Comparison of ENCODE assay signal across 8 mouse cellular contexts in the genomic region with DNA sequence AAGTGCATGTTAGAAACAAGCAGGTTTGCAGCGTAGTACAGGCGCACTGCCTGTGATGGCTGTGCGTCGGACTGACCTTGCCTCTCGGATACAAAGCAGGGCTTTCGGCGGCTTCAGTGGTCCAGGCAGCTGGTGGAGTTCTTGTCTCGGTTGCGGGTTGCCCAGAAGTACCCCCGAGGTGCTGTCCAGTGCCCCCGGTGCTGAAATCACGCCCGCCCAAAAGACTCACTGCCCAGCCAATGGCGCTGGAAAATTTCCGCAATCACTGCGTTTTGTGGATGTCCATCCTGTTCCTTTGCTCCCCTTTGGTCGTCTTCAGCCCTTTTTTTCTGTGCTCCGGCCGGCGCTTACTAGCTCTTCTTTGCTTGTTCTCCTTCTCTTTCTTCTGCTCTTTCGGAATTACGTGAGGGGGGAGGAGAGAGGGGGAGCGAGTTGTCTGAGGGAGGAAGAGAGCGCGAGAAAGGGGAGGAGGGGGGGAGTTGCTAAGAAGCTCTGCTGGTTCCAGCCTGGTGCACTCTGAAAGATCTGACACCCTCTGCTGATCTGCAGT. TPM values are rescaled to one million over a fixed set of nuclear protein-coding genes. Genes with fewer than 3 reads are reported as not detected.
DNase-seq lines count a peak whose midpoint lies in the region; ATAC-seq and TF ChIP-seq lines count a peak whose summit lies in the region.

TSS of gene Slitrk1 (minus strand) at position 445 of the 550 bp plus-strand sequence.

- WGBS in forebrain, postnatal 0 days, result under 1% methylated on average over 25 of the region's 25 CpGs
- 0% methylated on average over 25 of the region's 25 CpGs for WGBS in intestine, embryonic 16.5 days
- 1% methylated on average over 25 of the region's 25 CpGs for WGBS in midbrain, postnatal 0 days

- no peaks in the 10 kb centered on the region for H3K36me3 ChIP-seq in forebrain, postnatal 0 days (ENCODE audit: insufficient read depth)
- no peaks in the 10 kb centered on the region for H3K36me3 ChIP-seq in intestine, embryonic 16.5 days (ENCODE audit: control insufficient read depth, insufficient read depth, low read length)
- no peaks in the 10 kb centered on the region for H3K36me3 ChIP-seq in midbrain, postnatal 0 days (ENCODE audit: insufficient read depth, low read length)

- peak within 1 kb of the TSS; percentile 68 for H3K4me3 ChIP-seq in forebrain, postnatal 0 days (ENCODE audit: low read depth, low read length)
- peak within 1 kb of the TSS; percentile 38 for H3K4me3 ChIP-seq in intestine, embryonic 16.5 days (ENCODE audit: low read length)
- peak within 1 kb of the TSS; percentile 72 for H3K4me3 ChIP-seq in midbrain, postnatal 0 days (ENCODE audit: low read depth, low read length)

- intact Hi-C loops in left cerebral cortex, postnatal 14 days (cut with DNase I), result loop anchor here (5.0 to 10.0 kb wide), 2 partner anchors 109 to 211 kb away; no protein-coding TSS in a partner anchor

- peak within 1 kb of the TSS; percentile 89 for H3K27ac ChIP-seq in forebrain, postnatal 0 days (ENCODE audit: low read depth, low read length)
- H3K27ac ChIP-seq in intestine, embryonic 16.5 days (ENCODE audit: low read length), result no peak within 1 kb of the TSS
- H3K27ac ChIP-seq in midbrain, postnatal 0 days (ENCODE audit: low read depth, low read length), result peak within 1 kb of the TSS; percentile 90

- peak; percentile 92 for ATAC-seq in forebrain, postnatal 0 days
- ATAC-seq in intestine, embryonic 16.5 days, result peak; percentile 46; the same call in 1 of the 2 replicates
- ATAC-seq in midbrain, postnatal 0 days (ENCODE audit: low FRiP score), result peak; percentile 84
- no peak for ATAC-seq in granulocyte monocyte progenitor cell, adult 5-6 weeks (replicated peaks; ENCODE audit: poor library complexity, severe bottlenecking)

- DNase-seq in adrenal gland, postnatal 36 days, result peak; percentile 32 to 35
- peak; percentile 85 for DNase-seq in cerebellum, adult 9-10 months
- DNase-seq in forebrain, postnatal 0 days, result peak; percentile 85
- DNase-seq in left cerebral cortex, postnatal 14 days (ENCODE audit: low spot score in 2 of 2), result peak; percentile 73 to 78
- peak; percentile 91 for DNase-seq in midbrain, postnatal 0 days (ENCODE audit: low spot score)
- peak; percentile 52 for DNase-seq in testis, postnatal 14 days (ENCODE audit: low spot score)

- H3K9me3 ChIP-seq in forebrain, postnatal 0 days (ENCODE audit: low read length), result no peaks in the 10 kb centered on the region
- H3K9me3 ChIP-seq in intestine, embryonic 16.5 days (ENCODE audit: control insufficient read depth, low read length), result no peaks in the 10 kb centered on the region
- no peaks in the 10 kb centered on the region for H3K9me3 ChIP-seq in midbrain, postnatal 0 days (ENCODE audit: low read length)

- no peak for TF ChIP-seq CTCF in forebrain, postnatal 0 days (IDR thresholded peaks at IDR 0.05; ENCODE audit: low read depth)
- peak; percentile 38; the same call in 1 of the 2 replicates for TF ChIP-seq CTCF in midbrain, postnatal 0 days (IDR thresholded peaks at IDR 0.05)

- H3K4me1 ChIP-seq in forebrain, postnatal 0 days (ENCODE audit: insufficient read depth), result no peaks in the 10 kb centered on the region
- H3K4me1 ChIP-seq in intestine, embryonic 16.5 days (ENCODE audit: control insufficient read depth, insufficient read depth, low read length), result peaks cover 17% of the 10 kb centered on the region
- H3K4me1 ChIP-seq in midbrain, postnatal 0 days (ENCODE audit: insufficient read depth, low read length), result no peaks in the 10 kb centered on the region

- no peaks in the 10 kb centered on the region for H3K27me3 ChIP-seq in forebrain, postnatal 0 days (ENCODE audit: insufficient read depth, low read length)
- H3K27me3 ChIP-seq in intestine, embryonic 16.5 days (replicated peaks; ENCODE audit: control insufficient read depth, insufficient read depth, low read length), result peaks cover 21% of the 10 kb centered on the region
- H3K27me3 ChIP-seq in midbrain, postnatal 0 days (ENCODE audit: insufficient read depth, low read length), result no peaks in the 10 kb centered on the region

- H3K4me2 ChIP-seq in forebrain, postnatal 0 days (ENCODE audit: low read depth), result peak within 1 kb of the TSS; percentile 80
- peak within 1 kb of the TSS; percentile 64 for H3K4me2 ChIP-seq in intestine, embryonic 16.5 days (ENCODE audit: low read depth, low read length)
- peak within 1 kb of the TSS; percentile 68 for H3K4me2 ChIP-seq in midbrain, postnatal 0 days (ENCODE audit: low read depth, low read length, poor library complexity, severe bottlenecking)

- peak within 1 kb of the TSS; percentile 83 for H3K9ac ChIP-seq in forebrain, postnatal 0 days
- H3K9ac ChIP-seq in intestine, embryonic 16.5 days (ENCODE audit: low read depth, low read length), result peak within 1 kb of the TSS; percentile 28; the same call in 1 of the 2 replicates
- peak within 1 kb of the TSS; percentile 81 for H3K9ac ChIP-seq in midbrain, postnatal 0 days (replicated peaks; ENCODE audit: low read length, poor library complexity, severe bottlenecking)

RNA-seq across cellular contexts. Expression of gene Slitrk1, which starts in this region (rescaled TPM):
- under 1 TPM; 0.66 TPM for total RNA-seq in adrenal gland, postnatal 36 days (2021)
- total RNA-seq in forebrain, postnatal 0 days (2014; rRNA removed), result 25.3 and 29.8 TPM in 2 replicates
- 16.7 and 21.4 TPM in 2 replicates for polyA plus RNA-seq in forebrain, postnatal 0 days (2015; fragmentation: Nextera tagmentation; extraction: Ambion mirVana)
- polyA plus RNA-seq in intestine, embryonic 16.5 days (2015; fragmentation: Nextera tagmentation; extraction: Ambion mirVana), result 0.70 and 0.81 TPM in 2 replicates
- 10 to 100 TPM; 76.3 to 79.8 TPM for total RNA-seq in left cerebral cortex, postnatal 14 days (2021)
- total RNA-seq in midbrain, postnatal 0 days (2014; rRNA removed), result 41.8 and 45.9 TPM in 2 replicates
- 27.1 and 27.2 TPM in 2 replicates for polyA plus RNA-seq in midbrain, postnatal 0 days (2015; fragmentation: Nextera tagmentation; extraction: Ambion mirVana)
- not detected in 2 replicates for total RNA-seq in granulocyte monocyte progenitor cell, adult 5-6 weeks (2014; fragmentation: Nextera tagmentation)
- total RNA-seq in granulocyte monocyte progenitor cell, adult 5-6 weeks (2017), result not detected in 2 replicates

Comparison
In these comparisons a context has a peak if more than half of its experiments do, and no peak if none do; other contexts are left out.
1. RNA of gene Slitrk1 (total RNA-seq): 76.3 to 79.8 TPM in left cerebral cortex, postnatal 14 days, 41.8 to 45.9 TPM in midbrain, postnatal 0 days and 25.3 to 29.8 TPM in forebrain, postnatal 0 days; 0.66 TPM in adrenal gland, postnatal 36 days and not detected in granulocyte monocyte progenitor cell, adult 5-6 weeks; every median in the first group is over 10 times any median in the second.
2. Peak in DNase-seq in adrenal gland, postnatal 36 days; RNA of the gene not detected or under 1 TPM.
3. Peak in ATAC-seq, H3K4me3 ChIP-seq, H3K9ac ChIP-seq and H3K4me2 ChIP-seq in intestine, embryonic 16.5 days; RNA of the gene not detected or under 1 TPM.
4. DNase-seq: peak in every context shown above with its lines; median percentile 91 in midbrain, postnatal 0 days; 85 in cerebellum, adult 9-10 months; 85 in forebrain, postnatal 0 days; 76 in left cerebral cortex, postnatal 14 days; 52 in testis, postnatal 14 days; 34 in adrenal gland, postnatal 36 days.
5. H3K9ac ChIP-seq: peak in every context shown above with its lines; median percentile 83 in forebrain, postnatal 0 days; 81 in midbrain, postnatal 0 days; 28 in intestine, embryonic 16.5 days.
6. Peak in every context shown above with its lines, with median percentiles within 50 percentile points of each other: H3K4me2 ChIP-seq and H3K4me3 ChIP-seq.